In the genomic region with DNA sequence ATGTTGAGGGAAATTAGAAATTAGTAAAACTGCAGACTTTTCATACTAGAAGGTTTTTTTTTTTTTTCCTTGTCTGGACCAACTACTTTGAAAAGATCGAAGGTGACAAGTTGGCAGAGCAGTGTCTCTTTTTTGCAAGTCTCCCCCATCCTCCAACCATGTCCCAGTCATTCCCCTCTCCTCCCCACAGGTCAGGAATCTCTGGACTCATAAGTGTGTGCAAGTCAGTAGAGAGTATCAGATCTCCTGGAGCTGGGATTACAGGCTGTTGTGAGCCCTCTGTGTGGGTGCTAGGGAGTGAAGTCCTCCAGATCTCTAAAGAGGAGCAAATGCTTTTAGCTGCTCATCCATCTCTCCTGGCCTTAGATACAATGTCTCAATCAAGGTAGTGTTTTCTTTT, we compare ENCODE assay signal across 33 mouse cellular contexts. TPM values are rescaled to one million over a fixed set of nuclear protein-coding genes. Genes with fewer than 3 reads are reported as not detected.
DNase-seq lines count a peak whose midpoint lies in the region; ATAC-seq lines count a peak whose summit lies in the region.
"Had no signal": no experiment of that assay in that cellular context is flagged by ENCODE, and none has a peak within 500 bp of the region (broad histone marks: within the 10 kb centered on the region; RNA-seq: fewer than 3 reads in every experiment).

No protein-coding gene starts in this region.

- no peak for ATAC-seq in heart, embryonic 11.5 days (replicated peaks; ENCODE audit: insufficient number of reproducible peaks, low FRiP score, low TSS enrichment)
- no peak for ATAC-seq in midbrain, embryonic 14.5 days (ENCODE audit: low FRiP score, low TSS enrichment)
- no peak for ATAC-seq in intestine, embryonic 16.5 days
- ATAC-seq: forebrain, embryonic 14.5 days; inflammation-experienced regulatory T-cells, adult 6 months had no signal

- peak overlapping the region; percentile 79 for H3K4me3 ChIP-seq in heart, embryonic 11.5 days (ENCODE audit: low read depth, low read length)
- H3K4me3 ChIP-seq in midbrain, embryonic 14.5 days (replicated peaks; ENCODE audit: low read depth, low read length): no peak overlapping the region
- H3K4me3 ChIP-seq in midbrain, embryonic 10.5 days: no peak overlapping the region
- no peak overlapping the region for H3K4me3 ChIP-seq in intestine, embryonic 16.5 days (ENCODE audit: low read length)
- H3K4me3 ChIP-seq: layer of hippocampus, adult 2 months; limb, embryonic 13.5 days; lung, embryonic 15.5 days; midbrain, embryonic 12.5 days had no signal

- peaks cover 18% of the 10 kb centered on the region for H3K4me1 ChIP-seq in heart, embryonic 11.5 days (ENCODE audit: control insufficient read depth, insufficient read depth, low read length)
- H3K4me1 ChIP-seq in midbrain, embryonic 14.5 days (ENCODE audit: control insufficient read depth, insufficient read depth, low read length): no peaks in the 10 kb centered on the region
- H3K4me1 ChIP-seq in midbrain, embryonic 10.5 days: peaks cover 41% of the 10 kb centered on the region
- peaks cover 12% of the 10 kb centered on the region for H3K4me1 ChIP-seq in intestine, embryonic 16.5 days (ENCODE audit: control insufficient read depth, insufficient read depth, low read length)

- no peaks in the 10 kb centered on the region for H3K27me3 ChIP-seq in heart, embryonic 11.5 days (ENCODE audit: control insufficient read depth, insufficient read depth, low read length)
- peaks cover 94% of the 10 kb centered on the region for H3K27me3 ChIP-seq in midbrain, embryonic 14.5 days (ENCODE audit: control insufficient read depth, insufficient read depth, low read length)
- peaks cover 100% of the 10 kb centered on the region for H3K27me3 ChIP-seq in midbrain, embryonic 10.5 days (ENCODE audit: low read depth, poor library complexity, severe bottlenecking)
- peaks cover 87% of the 10 kb centered on the region for H3K27me3 ChIP-seq in intestine, embryonic 16.5 days (replicated peaks; ENCODE audit: control insufficient read depth, insufficient read depth, low read length)

- WGBS in heart, embryonic 11.5 days (ENCODE audit: insufficient replicate concordance): 22% methylated on average over 1 of the region's 1 CpGs
- WGBS in midbrain, embryonic 14.5 days: 4% methylated on average over 1 of the region's 1 CpGs
- WGBS in midbrain, embryonic 10.5 days: 0% methylated on average over 1 of the region's 1 CpGs
- 0% methylated on average over 1 of the region's 1 CpGs for WGBS in intestine, embryonic 16.5 days

- peak overlapping the region; percentile 99; the same call in 1 of the 2 replicates for H3K27ac ChIP-seq in heart, embryonic 11.5 days (ENCODE audit: low read depth, low read length)
- H3K27ac ChIP-seq in midbrain, embryonic 14.5 days (replicated peaks; ENCODE audit: low read depth, low read length): no peak overlapping the region
- H3K27ac ChIP-seq in midbrain, embryonic 10.5 days (replicated peaks): no peak overlapping the region
- no peak overlapping the region for H3K27ac ChIP-seq in intestine, embryonic 16.5 days (ENCODE audit: low read length)
- H3K27ac ChIP-seq: hindbrain, embryonic 14.5 days; layer of hippocampus, adult 2 months; limb, embryonic 13.5 days; lung, embryonic 15.5 days; midbrain, embryonic 12.5 days had no signal

- DNase-seq in embryo, embryonic 9.5 days (ENCODE audit: extremely low spot score): peak; percentile 30
- DNase-seq in embryo, embryonic 10 days (ENCODE audit: low spot score): no peak
- no peak for DNase-seq in heart, adult 8-10 months (ENCODE audit: low spot score)
- DNase-seq in midbrain, embryonic 14.5 days: peak; percentile 26
- DNase-seq in midbrain, embryonic 10.5 days (ENCODE audit: low spot score): no peak
- no peak for DNase-seq in thymus, postnatal 10 days (ENCODE audit: low spot score in 2 of 2)
- DNase-seq: adrenal gland, adult 8-10 months; cerebellum, adult 9-10 months; cerebellum, postnatal 36 days; gastrocnemius, postnatal 36 days; kidney, adult 18-20 months; kidney, postnatal 36 days; retina, postnatal 1 day; right cerebral cortex, postnatal 14 days had no signal

- peak overlapping the region; percentile 98; the same call in 1 of the 2 replicates for H3K9ac ChIP-seq in heart, embryonic 11.5 days (ENCODE audit: low read depth, low read length)
- no peak overlapping the region for H3K9ac ChIP-seq in midbrain, embryonic 14.5 days (replicated peaks; ENCODE audit: low read length)
- H3K9ac ChIP-seq in intestine, embryonic 16.5 days (ENCODE audit: low read depth, low read length): no peak overlapping the region
- H3K9ac ChIP-seq: hindbrain, embryonic 14.5 days; limb, embryonic 13.5 days; lung, embryonic 15.5 days; midbrain, embryonic 12.5 days had no signal

- no peaks in the 10 kb centered on the region for H3K9me3 ChIP-seq in heart, embryonic 11.5 days (replicated peaks; ENCODE audit: control insufficient read depth, low read length)
- no peaks in the 10 kb centered on the region for H3K9me3 ChIP-seq in midbrain, embryonic 14.5 days (ENCODE audit: control insufficient read depth, low read length)
- no peaks in the 10 kb centered on the region for H3K9me3 ChIP-seq in midbrain, embryonic 10.5 days (replicated peaks)
- no peaks in the 10 kb centered on the region for H3K9me3 ChIP-seq in intestine, embryonic 16.5 days (ENCODE audit: control insufficient read depth, low read length)
- H3K9me3 ChIP-seq: G1E; limb, embryonic 13.5 days; lung, embryonic 15.5 days; midbrain, embryonic 12.5 days had no signal

- H3K36me3 ChIP-seq in heart, embryonic 11.5 days (ENCODE audit: control insufficient read depth, insufficient read depth, low read length): peaks cover 2% of the 10 kb centered on the region; the same call in 1 of the 2 replicates
- no peaks in the 10 kb centered on the region for H3K36me3 ChIP-seq in midbrain, embryonic 14.5 days (ENCODE audit: control insufficient read depth, insufficient read depth, low read length)
- H3K36me3 ChIP-seq in midbrain, embryonic 10.5 days: no peaks in the 10 kb centered on the region
- H3K36me3 ChIP-seq in intestine, embryonic 16.5 days (ENCODE audit: control insufficient read depth, insufficient read depth, low read length): no peaks in the 10 kb centered on the region
- H3K36me3 ChIP-seq: G1E; limb, embryonic 13.5 days; lung, embryonic 15.5 days; midbrain, embryonic 12.5 days had no signal

- H3K4me2 ChIP-seq in heart, embryonic 11.5 days: peak overlapping the region; percentile 86
- no peak overlapping the region for H3K4me2 ChIP-seq in midbrain, embryonic 14.5 days (ENCODE audit: low read length)
- no peak overlapping the region for H3K4me2 ChIP-seq in intestine, embryonic 16.5 days (ENCODE audit: low read depth, low read length)
- H3K4me2 ChIP-seq: hindbrain, embryonic 14.5 days; limb, embryonic 13.5 days; liver, embryonic 11.5 days; lung, embryonic 15.5 days; midbrain, embryonic 12.5 days had no signal

RNA-seq across cellular contexts. Expression of gene Tbx20, which starts 1.5 kb away (rescaled TPM):
- polyA plus RNA-seq in heart, embryonic 11.5 days (2014; fragmentation: Nextera tagmentation; extraction: Ambion mirVana): 60.0 and 80.5 TPM in 2 replicates
- 10 to 100 TPM; 80.1 to 90.6 (median 87.4) TPM for total RNA-seq in heart, adult 8-10 months (2022)
- polyA plus RNA-seq in midbrain, embryonic 14.5 days (2014; fragmentation: Nextera tagmentation; extraction: Ambion mirVana): 0.05 TPM in 1 of 2 replicates, not detected in the other
- polyA plus RNA-seq in midbrain, embryonic 10.5 days (2016; fragmentation: Nextera tagmentation; extraction: Ambion mirVana): 0.06 and 0.39 TPM in 2 replicates
- 0.10 and 0.11 TPM in 2 replicates for polyA plus RNA-seq in intestine, embryonic 16.5 days (2015; fragmentation: Nextera tagmentation; extraction: Ambion mirVana)
- total RNA-seq: gastrocnemius, adult 18-20 months; gastrocnemius, postnatal 36 days; layer of hippocampus, adult 2 months; layer of hippocampus, postnatal 25 days; left cerebral cortex, postnatal 36 days; megakaryocyte progenitor cell, adult 5-6 weeks; monocyte, adult 5-6 weeks had no signal
- polyA plus RNA-seq: frontal cortex, adult 2 months; G1E; inflammation-experienced regulatory T-cells, adult 6 months; limb, embryonic 13.5 days; small intestine, adult 2 months; thymus, postnatal 0 days had no signal

Comparison
In these comparisons a context has a peak if more than half of its experiments do, and no peak if none do; other contexts are left out.
1. DNase-seq: peak in embryo, embryonic 9.5 days (single experiment) and midbrain, embryonic 14.5 days (single experiment); none in embryo, embryonic 10 days (single experiment), heart, adult 8-10 months (single experiment), midbrain, embryonic 10.5 days (single experiment) and thymus, postnatal 10 days (0 of 2).
2. RNA of gene Tbx20, which starts 1.5 kb away (polyA plus RNA-seq): 60.0 to 80.5 TPM in heart, embryonic 11.5 days; 0.06 to 0.39 TPM in midbrain, embryonic 10.5 days, 0.10 to 0.11 TPM in intestine, embryonic 16.5 days and 0.05 TPM in midbrain, embryonic 14.5 days; every median in the first group is over 10 times any median in the second.